Mouse (Mus musculus): Measurements from ENCODE around the gene Oosp1.

Oosp1 gene

DNA sequence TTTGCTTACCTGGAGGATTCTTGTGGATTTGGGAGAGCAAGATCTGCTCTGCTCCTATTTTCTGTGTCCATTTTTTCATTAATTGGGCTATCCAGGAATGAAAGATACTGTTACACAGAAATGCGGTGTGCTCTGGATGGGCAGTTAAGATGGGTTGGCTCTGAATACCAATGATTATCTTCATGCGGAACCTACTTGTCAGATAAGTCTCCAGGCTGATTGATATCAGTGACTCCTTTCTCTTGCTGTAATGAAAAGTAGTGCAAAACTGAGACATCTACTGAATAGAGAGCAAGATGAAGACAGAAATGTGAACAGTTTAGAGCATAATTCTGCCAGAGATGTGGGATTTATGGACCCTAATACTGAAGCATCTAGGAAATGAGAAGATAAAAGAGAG lies 67.4 kb downstream of the Oosp1 start, which contains the start of gene Ms4a2:
Gene Ms4a2, minus strand, starts transcription at position 169 of the 400 bp plus-strand sequence.
- no peak for DNase-seq (ENCODE audit: low spot score in 2 of 2)

GRCm38 (mm10) chr19:11617983-11618382 lies 73.0 kb downstream of the Oosp1 start:
- no peak for DNase-seq (ENCODE audit: low spot score in 2 of 2)

Measured in frontal cortex, postnatal 10 days (tissue).